Mouse (Mus musculus): ENCODE data around the gene Cdc27.
A peak's percentile ranks its signal among the peaks of the same experiment; 100 is the strongest.

Gene Cdc27

GRCm38 (mm10) chr11:104550406-104550974 is at the start of gene Cdc27, which contains the start of gene Myl4:
TSS of gene Cdc27 (minus strand) at chr11:104550620.
TSS of gene Myl4 (plus strand) at chr11:104550663.
- peak; percentile 99 for DNase-seq

GRCm38 (mm10) chr11:104599265-104599945 is 49.0 kb upstream of the Cdc27 start:
- DNase-seq = no peak

GRCm38 (mm10) chr11:104596365-104596764 is 45.9 kb upstream of the Cdc27 start:
- DNase-seq = no peak

GRCm38 (mm10) chr11:104592066-104592835 is 41.8 kb upstream of the Cdc27 start:
- no peak for DNase-seq

GRCm38 (mm10) chr11:104590148-104590547 is 39.7 kb upstream of the Cdc27 start:
- DNase-seq = peak; percentile 88

- no peak for DNase-seq
Measured at GRCm38 (mm10) chr11:104589570-104589969, 39.1 kb upstream of the Cdc27 start.

GRCm38 (mm10) chr11:104588513-104588912 is 38.1 kb upstream of the Cdc27 start:
- DNase-seq = no peak

- DNase-seq = no peak
Measured at GRCm38 (mm10) chr11:104587904-104588303, 37.5 kb upstream of the Cdc27 start.

GRCm38 (mm10) chr11:104585495-104585894 is 35.1 kb upstream of the Cdc27 start:
- DNase-seq = no peak

GRCm38 (mm10) chr11:104582630-104583364 is 32.4 kb upstream of the Cdc27 start:
- DNase-seq = no peak

GRCm38 (mm10) chr11:104582308-104582606 is 31.8 kb upstream of the Cdc27 start:
- no peak for DNase-seq

GRCm38 (mm10) chr11:104581446-104582307 is 31.3 kb upstream of the Cdc27 start:
- DNase-seq = no peak

GRCm38 (mm10) chr11:104580606-104581005 is 30.2 kb upstream of the Cdc27 start:
- DNase-seq = no peak

- DNase-seq = no peak
Measured at GRCm38 (mm10) chr11:104580091-104580490, 29.7 kb upstream of the Cdc27 start.

- no peak for DNase-seq
Measured at GRCm38 (mm10) chr11:104579575-104579974, 29.2 kb upstream of the Cdc27 start.

GRCm38 (mm10) chr11:104579084-104579483 is 28.7 kb upstream of the Cdc27 start:
- no peak for DNase-seq

GRCm38 (mm10) chr11:104578074-104578473 is 27.7 kb upstream of the Cdc27 start:
- DNase-seq = no peak

GRCm38 (mm10) chr11:104576772-104577612 is 26.6 kb upstream of the Cdc27 start:
- DNase-seq = no peak

GRCm38 (mm10) chr11:104572566-104572965 is 22.1 kb upstream of the Cdc27 start:
- no peak for DNase-seq

GRCm38 (mm10) chr11:104572091-104572490 is 21.7 kb upstream of the Cdc27 start:
- DNase-seq = no peak

GRCm38 (mm10) chr11:104571373-104571772 is 21.0 kb upstream of the Cdc27 start:
- peak; percentile 39 for DNase-seq
